Mouse (Mus musculus) ovary, postnatal 10 days (tissue): ENCODE data around the gene Tent5d.

ENCODE experiments used
- DNase-seq: peaks from one replicate; pipeline ENCODE4 v3.0.0; 2022; ENCODE audit warnings: low spot score

The Tent5d gene

GRCm38 (mm10) chrX:107792290-107792689 is at the start of gene Tent5d:
Tent5d (plus strand) TSS chrX:107792590.
- no peak for DNase-seq

- no peak for DNase-seq
Observed at GRCm38 (mm10) chrX:107767896-107768295, 24.5 kb upstream of the Tent5d start.

- no peak for DNase-seq
Observed at GRCm38 (mm10) chrX:107790136-107790535, 2.3 kb upstream of the Tent5d start.

- DNase-seq: no peak
Observed at GRCm38 (mm10) chrX:107790750-107791493, 1.5 kb upstream of the Tent5d start.

- DNase-seq: no peak
Observed at GRCm38 (mm10) chrX:107795785-107796184, 3.4 kb downstream of the Tent5d start.

- no peak for DNase-seq
Observed at GRCm38 (mm10) chrX:107796919-107797318, 4.5 kb downstream of the Tent5d start.

GRCm38 (mm10) chrX:107812120-107812519 is 19.7 kb downstream of the Tent5d start:
- no peak for DNase-seq

- DNase-seq: peak; percentile 6
Observed at GRCm38 (mm10) chrX:107815502-107816217, 23.3 kb downstream of the Tent5d start.

- peak; percentile 48 for DNase-seq
Observed at GRCm38 (mm10) chrX:107816218-107816554, 23.8 kb downstream of the Tent5d start, which contains the start of gene 2610002M06Rik. 2610002M06Rik (minus strand) TSS chrX:107816334.

GRCm38 (mm10) chrX:107816726-107817125 is 24.3 kb downstream of the Tent5d start:
- DNase-seq: no peak

- no peak for DNase-seq
Observed at GRCm38 (mm10) chrX:107858165-107858564, 65.8 kb downstream of the Tent5d start.
